Mouse (Mus musculus) hindbrain, embryonic 12.5 days (tissue): ENCODE measurements at regions not wholly inside any gene's neighbourhood (a gene's known extent, or its start where the extent isn't known, plus 50 kb on each side); places are given as distances from the start of the nearest gene placed in this dataset.

Experiments
- ATAC-seq: fragments of 200-750 bp; cut with Nextera tagmentation; 2 replicates; pipeline ENCODE4 v1.8.0; 2017; ENCODE audit warnings: moderate TSS enrichment; ENCODE audit not compliant: low FRiP score
- H3K27ac ChIP-seq: fragments of 300-500 bp; sonication (generic); 2 replicates; pipeline ENCODE4 v1.5.1; 2016; ENCODE audit warnings: mild to moderate bottlenecking
- H3K27me3 ChIP-seq: fragments of 300-500 bp; sonication (generic); 2 replicates; pipeline ENCODE4 v1.6.1; 2016; ENCODE audit warnings: mild to moderate bottlenecking
- H3K36me3 ChIP-seq: fragments of 300-500 bp; sonication (generic); 2 replicates; pipeline ENCODE4 v1.6.1; 2016; ENCODE audit warnings: mild to moderate bottlenecking
- H3K4me1 ChIP-seq: fragments of 300-500 bp; sonication (generic); 2 replicates; pipeline ENCODE4 v1.6.1; 2016
- H3K4me2 ChIP-seq: fragments of 300-500 bp; sonication (generic); replicated peaks from 2 replicates; pipeline ENCODE4 v1.6.1; 2016; ENCODE audit warnings: mild to moderate bottlenecking
- H3K4me3 ChIP-seq: fragments of 300-500 bp; sonication (generic); 2 replicates; pipeline ENCODE4 v1.5.1; 2016; ENCODE audit warnings: mild to moderate bottlenecking
- H3K9ac ChIP-seq: fragments of 300-500 bp; sonication (generic); 2 replicates; pipeline ENCODE4 v1.6.1; 2016; ENCODE audit warnings: mild to moderate bottlenecking, moderate library complexity
- H3K9me3 ChIP-seq: fragments of 300-500 bp; sonication (generic); replicated peaks from 2 replicates; pipeline ENCODE4 v1.6.1; 2016; ENCODE audit warnings: mild to moderate bottlenecking
- WGBS: fragments of 180-500 bp; shearing (Covaris S2); methylation state at CpG from one replicate; pipeline ENCODE4 v1.1.7; 2016; 5-methylcytosine and 5-hydroxymethylcytosine counted together

DNA sequence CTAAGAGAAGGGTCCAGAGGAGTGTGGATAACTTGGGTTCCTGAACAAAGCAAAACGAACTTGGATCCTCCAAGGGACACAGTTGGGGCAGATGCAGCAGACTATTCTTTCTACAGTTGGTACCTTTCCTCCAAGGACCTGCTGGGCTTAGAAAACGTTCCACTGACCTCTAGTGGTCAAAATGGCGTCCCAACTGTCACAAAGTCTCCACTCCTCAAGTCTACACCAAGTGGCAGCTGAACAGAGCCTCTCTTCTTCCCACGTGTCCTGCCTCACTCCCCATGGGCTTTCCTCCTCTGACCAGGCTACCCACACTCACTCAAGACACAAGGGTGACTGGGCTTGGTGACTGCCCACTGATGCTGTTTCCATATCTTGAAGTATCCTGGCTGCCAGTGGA lies 67.1 kb upstream of the Parp11 start:
- no peak for ATAC-seq
- 16% methylated on average over 4 of the region's 4 CpGs for WGBS
- no peaks in the 10 kb centered on the region for H3K9me3 ChIP-seq
- no peak overlapping the region for H3K4me3 ChIP-seq
- H3K4me2 ChIP-seq, result no peak overlapping the region
- no peaks in the 10 kb centered on the region for H3K36me3 ChIP-seq
- peaks cover 14% of the 10 kb centered on the region for H3K4me1 ChIP-seq
- no peak overlapping the region for H3K9ac ChIP-seq
- no peaks in the 10 kb centered on the region; the same call in 1 of the 2 replicates for H3K27me3 ChIP-seq
- no peak overlapping the region for H3K27ac ChIP-seq

DNA sequence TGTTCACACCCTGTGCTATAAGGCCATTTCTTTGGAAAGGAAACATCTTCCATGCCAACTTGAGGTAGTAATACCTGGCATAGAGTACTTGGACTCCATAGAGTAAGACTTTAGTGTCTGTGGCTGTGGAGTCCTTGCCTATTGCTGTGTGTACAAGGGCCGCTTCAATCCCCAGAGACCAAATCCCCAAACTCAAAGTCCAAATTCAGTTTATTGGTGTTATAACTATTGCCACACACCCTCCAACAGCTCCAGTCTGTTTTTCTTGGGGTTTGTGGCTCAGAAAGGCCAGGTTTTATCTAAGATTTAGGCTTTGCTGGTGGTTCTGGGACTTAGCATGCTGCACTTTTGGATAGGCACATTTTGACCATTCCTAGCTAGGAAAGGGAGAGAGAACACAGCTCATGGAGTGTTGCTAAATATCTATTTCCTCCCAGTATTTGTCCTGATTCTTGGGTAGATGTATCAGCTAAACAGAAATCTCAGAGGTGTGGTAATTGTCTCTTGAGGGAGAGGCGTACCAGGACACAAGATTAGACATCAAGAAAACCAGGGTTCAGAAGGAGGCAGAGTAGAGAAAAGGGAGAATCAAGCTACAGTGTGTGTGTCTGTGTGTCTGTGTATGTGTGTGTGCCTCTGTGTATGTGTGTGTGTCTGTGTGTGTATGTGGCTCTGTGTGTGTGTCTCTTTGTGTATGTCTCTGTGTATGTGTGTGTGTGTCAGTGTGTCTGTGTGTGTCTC lies 65.3 kb upstream of the Parp11 start:
- Histone ChIP-seq H3K4me1 (no peaks in the 10 kb centered on the region), H3K4me3 (no peak overlapping the region), H3K9me3 (no peaks in the 10 kb centered on the region), H3K27ac (no peak overlapping the region), H3K4me2 (no peak overlapping the region), H3K27me3 (no peaks in the 10 kb centered on the region; the same call in 1 of the 2 replicates), H3K9ac (no peak overlapping the region), H3K36me3 (no peaks in the 10 kb centered on the region)
- WGBS, result 90% methylated on average over 2 of the region's 2 CpGs
- no peak for ATAC-seq

DNA sequence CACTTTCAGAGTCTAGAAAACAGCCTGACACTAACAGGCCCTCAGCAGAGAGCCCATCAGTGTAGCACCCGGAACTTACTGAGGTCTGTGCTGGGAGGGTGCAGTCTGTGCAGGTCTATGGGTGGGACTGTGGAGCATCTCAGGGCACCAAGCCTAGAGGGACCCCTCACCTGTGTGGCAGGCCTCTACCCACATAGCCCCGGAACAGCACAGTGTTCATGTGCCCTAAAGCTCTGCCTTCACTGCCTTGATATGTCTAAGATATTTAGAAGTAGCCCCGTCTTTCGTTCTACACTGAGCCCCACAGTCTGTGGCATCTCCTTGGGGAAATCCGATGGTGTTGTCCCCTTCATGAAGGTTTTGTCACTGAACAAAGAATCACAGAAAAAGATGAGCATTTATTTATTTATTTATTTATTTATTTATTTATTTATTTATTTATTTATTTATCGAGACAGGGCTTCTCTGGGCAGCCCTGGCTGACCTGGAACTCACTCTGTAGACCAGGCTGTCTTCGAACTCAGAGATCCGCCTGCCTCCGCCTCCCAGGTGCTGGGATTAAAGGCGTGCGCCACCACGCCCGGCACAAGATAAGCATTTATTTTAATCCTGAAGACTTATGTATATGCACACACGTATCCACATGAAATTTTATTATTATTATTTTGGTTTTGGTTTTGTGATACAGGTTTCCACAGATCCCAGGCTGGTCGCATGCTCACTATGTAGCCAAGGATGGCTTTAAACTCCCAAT lies 55.2 kb upstream of the Parp11 start:
- no peak for ATAC-seq
- no peak overlapping the region for H3K4me3 ChIP-seq
- WGBS, result 95% methylated on average over 15 of the region's 15 CpGs
- no peaks in the 10 kb centered on the region for H3K9me3 ChIP-seq
- H3K27me3 ChIP-seq, result no peaks in the 10 kb centered on the region
- no peak overlapping the region for H3K4me2 ChIP-seq
- peaks cover 15% of the 10 kb centered on the region for H3K4me1 ChIP-seq
- no peak overlapping the region for H3K27ac ChIP-seq
- H3K9ac ChIP-seq, result no peak overlapping the region
- no peaks in the 10 kb centered on the region for H3K36me3 ChIP-seq

DNA sequence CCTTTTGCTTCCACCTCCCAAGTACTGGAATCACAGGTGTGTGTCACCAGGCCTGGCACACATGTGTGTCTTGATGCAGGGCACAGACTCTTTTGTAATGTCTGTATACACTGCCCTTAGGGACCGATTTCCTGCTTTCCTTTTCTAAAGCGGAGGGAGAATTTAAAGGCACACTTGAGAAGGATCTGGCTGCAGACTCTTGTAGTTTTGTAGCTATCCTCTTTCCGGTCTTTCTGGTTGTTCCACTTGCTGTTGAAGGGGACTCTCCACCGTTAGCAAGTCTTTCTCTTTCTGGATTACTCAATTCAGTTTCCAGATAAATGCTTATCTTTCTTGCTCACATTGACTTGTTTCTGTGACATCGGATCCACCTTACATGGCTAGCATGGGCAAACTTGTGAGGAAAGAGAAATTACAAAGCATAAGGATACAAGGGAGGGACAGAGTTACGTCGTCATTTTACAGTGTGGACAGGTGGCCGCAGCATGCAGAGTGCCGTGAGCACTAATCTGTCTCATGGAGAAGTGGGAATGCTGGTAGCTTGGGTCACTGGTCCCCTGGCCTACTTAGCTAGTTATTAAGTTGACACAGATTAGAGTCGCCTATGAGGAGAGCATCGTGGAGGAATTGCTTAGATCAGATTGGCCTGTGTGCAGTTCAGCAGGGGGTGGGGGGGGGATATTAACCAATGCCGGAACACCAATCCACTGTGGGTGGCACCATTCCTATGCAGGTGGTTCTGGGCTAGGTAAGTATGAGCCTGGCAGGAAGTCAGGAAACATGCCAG lies 54.4 kb upstream of the Parp11 start:
- no peak for ATAC-seq
- H3K9me3 ChIP-seq, result no peaks in the 10 kb centered on the region
- no peaks in the 10 kb centered on the region for H3K36me3 ChIP-seq
- WGBS, result 89% methylated on average over 12 of the region's 12 CpGs
- no peak overlapping the region for H3K4me2 ChIP-seq
- no peak overlapping the region for H3K27ac ChIP-seq
- H3K4me1 ChIP-seq, result peaks cover 15% of the 10 kb centered on the region
- H3K27me3 ChIP-seq, result no peaks in the 10 kb centered on the region
- H3K9ac ChIP-seq, result no peak overlapping the region
- no peak overlapping the region for H3K4me3 ChIP-seq

DNA sequence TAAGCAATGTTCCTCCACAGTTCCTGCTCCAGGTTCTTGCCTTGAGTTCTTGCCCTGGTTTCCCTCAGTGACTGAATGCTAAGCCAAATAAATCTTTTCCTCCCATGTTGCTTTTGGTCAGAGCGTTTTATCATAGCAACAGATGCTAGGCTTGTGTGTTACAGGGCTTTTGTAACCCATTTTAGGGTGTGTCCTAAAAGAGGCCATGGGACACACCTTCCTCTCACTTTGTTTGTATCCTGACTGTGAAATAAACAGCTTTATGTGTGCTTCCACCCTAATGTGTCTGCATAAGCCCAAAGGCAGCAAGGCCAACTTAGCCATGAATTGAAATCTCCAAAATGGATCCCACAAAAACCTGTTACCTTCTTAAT lies 53.9 kb upstream of the Parp11 start:
- Histone ChIP-seq H3K36me3 (no peaks in the 10 kb centered on the region), H3K27me3 (no peaks in the 10 kb centered on the region), H3K9me3 (no peaks in the 10 kb centered on the region), H3K27ac (no peak overlapping the region), H3K4me1 (peaks cover 15% of the 10 kb centered on the region), H3K9ac (no peak overlapping the region), H3K4me3 (no peak overlapping the region), H3K4me2 (no peak overlapping the region)
- no peak for ATAC-seq
- 93% methylated on average over 1 of the region's 1 CpGs for WGBS

DNA sequence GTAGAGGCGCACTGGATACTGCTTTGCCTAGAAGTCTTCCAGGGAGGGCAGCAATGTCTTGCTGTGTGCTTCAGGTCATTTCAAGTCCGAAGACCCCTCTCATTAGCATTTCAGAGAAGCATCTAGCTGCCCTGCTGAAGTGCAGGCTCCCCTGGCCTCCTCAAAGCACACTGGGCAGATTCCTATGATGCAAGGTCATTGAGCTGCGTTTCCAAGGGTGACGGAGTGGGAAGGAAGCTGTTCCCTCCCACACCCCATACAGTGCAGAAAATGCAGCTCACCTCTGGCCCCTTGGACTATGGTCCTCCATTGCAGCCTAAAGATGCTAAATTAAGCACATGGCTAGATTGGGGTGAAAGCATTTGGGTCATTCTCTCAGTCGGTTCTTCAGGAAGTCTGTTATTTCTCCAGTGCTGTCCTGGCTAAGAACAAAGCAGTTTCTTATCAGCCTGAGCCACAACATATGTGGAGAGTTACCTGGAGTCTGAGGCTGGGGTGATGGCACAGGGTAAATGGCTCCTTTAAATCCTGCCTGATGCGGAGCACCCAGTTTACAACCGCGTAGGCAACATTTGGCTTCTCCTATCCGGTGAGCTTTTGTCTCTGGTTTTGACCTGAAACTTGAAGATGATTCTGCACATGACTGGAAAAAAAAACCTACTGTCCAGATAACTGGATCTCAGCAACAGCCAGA lies 52.6 kb upstream of the Parp11 start:
- Histone ChIP-seq H3K27ac (0 out of 2 replicates have a peak overlapping the region, but pooled peaks have one; percentile 55), H3K9me3 (no peaks in the 10 kb centered on the region), H3K27me3 (no peaks in the 10 kb centered on the region), H3K4me3 (no peak overlapping the region), H3K4me1 (peaks cover 15% of the 10 kb centered on the region), H3K36me3 (no peaks in the 10 kb centered on the region), H3K9ac (no peak overlapping the region), H3K4me2 (no peak overlapping the region)
- 0 out of 2 replicates have a peak, but pooled peaks have one; percentile 40 for ATAC-seq
- 25% methylated on average over 9 of the region's 9 CpGs for WGBS
